Mouse (Mus musculus) R1 (cell line): ENCODE measurements around the gene Cnga2.

Experiments
- DNase-seq: peaks from one replicate; pipeline ENCODE4 v3.0.0-alpha.2; 2018; ENCODE audit warnings: low read depth, low spot score

Cnga2 gene

DNA sequence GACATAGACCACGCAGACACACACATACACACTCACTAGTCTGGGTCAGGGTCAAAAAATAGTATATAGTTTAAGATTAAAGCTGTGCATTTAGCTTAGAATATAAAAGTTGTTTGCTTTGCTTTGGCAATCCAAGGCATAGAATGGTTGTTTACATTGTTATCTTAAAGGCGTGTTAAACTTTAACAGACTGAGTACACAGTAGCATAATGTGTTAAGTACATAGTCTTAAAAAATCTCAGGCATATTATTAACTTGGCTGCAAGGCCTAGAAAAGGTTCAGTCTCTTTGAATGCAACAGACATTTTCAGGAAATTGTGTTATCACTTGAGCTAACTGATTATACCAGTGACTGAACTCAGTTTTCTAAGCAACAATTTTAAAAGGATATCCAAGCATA is 56.3 kb downstream of the Cnga2 start:
- no peak for DNase-seq
